Mouse (Mus musculus) cortical plate, adult 2 months (tissue): ENCODE results near the gene Xpa. TPM values are rescaled to one million over a fixed set of nuclear protein-coding genes. Genes with fewer than 3 reads are reported as not detected.
A peak's percentile ranks its signal among the peaks of the same experiment; 100 is the strongest.
"Not testable (repeated sequence)": the region's sequence is repeated elsewhere in the genome, so short reads cannot be mapped to it uniquely, and the experiment has no call there.

Experiments
- H3K27ac ChIP-seq: fragments of 200-500 bp; 2 replicates; pipeline ENCODE4 v1.5.1; 2012; ENCODE audit warnings: low read length, control low read depth, inconsistent platforms; ENCODE audit not compliant: insufficient read depth
- H3K4me1 ChIP-seq: fragments of 200-500 bp; 2 replicates; pipeline ENCODE4 v1.6.1; 2011; ENCODE audit warnings: low read length; ENCODE audit not compliant: control insufficient read depth, insufficient read depth
- H3K4me3 ChIP-seq: fragments of 200-500 bp; 2 replicates; pipeline ENCODE4 v1.5.1; 2011; ENCODE audit warnings: mild to moderate bottlenecking, low read length, control low read depth; ENCODE audit not compliant: insufficient read depth
- CTCF ChIP-seq: fragments of 200-500 bp; IDR thresholded peaks from 2 replicates; pipeline ENCODE4 v1.5.1; 2011; ENCODE audit warnings: mild to moderate bottlenecking, control low read depth, low read length; ENCODE audit not compliant: insufficient read depth; ENCODE audit errors: extremely low read depth
- POLR2A ChIP-seq: fragments of 200-500 bp; IDR thresholded peaks from 2 replicates; pipeline ENCODE4 v1.6.1; 2011; ENCODE audit warnings: mild to moderate bottlenecking, low read length, control low read depth; ENCODE audit not compliant: insufficient read depth; ENCODE audit errors: extremely low read depth
- polyA plus RNA-seq: library from polyadenylated mRNA; depleted of rRNA; stranded (reverse); fragments of >200 nt; gene quantifications from 2 replicates; pipeline ENCODE4 v1.2.3, GENCODE M21; 2012; rRNA removed

The Xpa gene
- 17.9 and 20.9 TPM in 2 replicates for polyA plus RNA-seq

DNA sequence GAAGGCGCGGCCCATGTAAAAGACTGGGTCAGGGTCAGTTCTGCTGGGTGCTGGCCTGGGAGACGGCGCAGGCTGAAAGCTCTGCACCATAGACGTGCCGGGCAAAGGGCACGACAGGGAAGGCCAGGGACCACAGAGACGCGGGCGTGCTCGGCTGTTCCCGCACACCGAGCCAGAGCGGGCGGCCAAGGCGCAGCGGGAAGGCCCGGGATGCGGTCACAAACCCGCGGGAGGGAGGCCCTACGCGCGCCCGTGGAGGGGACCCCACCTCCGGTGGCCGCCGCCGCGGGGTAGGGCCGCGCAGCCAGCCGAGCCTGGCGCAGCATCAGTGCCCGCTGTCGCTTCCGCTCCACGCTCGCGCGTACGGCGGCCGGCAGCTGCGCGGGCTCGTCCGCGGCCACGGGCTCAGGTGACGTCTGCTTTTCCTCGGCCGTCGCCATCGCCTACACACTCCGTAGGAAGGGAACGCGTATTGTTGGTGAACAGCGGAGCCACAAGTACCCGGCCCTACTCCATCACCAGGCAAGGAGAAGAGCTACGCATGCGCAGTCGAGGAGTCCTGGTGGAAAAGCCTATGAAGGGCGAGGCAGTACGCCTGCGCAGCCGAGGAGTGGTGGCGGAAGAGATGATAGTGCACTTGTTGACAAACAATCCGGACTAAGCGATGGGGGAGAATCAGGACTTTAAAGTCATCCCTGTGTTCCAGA is at the start of gene Xpa:
Xpa (minus strand) TSS at position 531 of the 707 bp plus-strand sequence.
- H3K27ac ChIP-seq: peak within 1 kb of the TSS; percentile 71
- H3K4me1 ChIP-seq: 0 out of 2 replicates have a peak, but pooled peaks cover 2% of the 10 kb centered on the region
- H3K4me3 ChIP-seq: peak within 1 kb of the TSS; percentile 28
- TF ChIP-seq POLR2A (peak; percentile 98), CTCF (no peak)

DNA sequence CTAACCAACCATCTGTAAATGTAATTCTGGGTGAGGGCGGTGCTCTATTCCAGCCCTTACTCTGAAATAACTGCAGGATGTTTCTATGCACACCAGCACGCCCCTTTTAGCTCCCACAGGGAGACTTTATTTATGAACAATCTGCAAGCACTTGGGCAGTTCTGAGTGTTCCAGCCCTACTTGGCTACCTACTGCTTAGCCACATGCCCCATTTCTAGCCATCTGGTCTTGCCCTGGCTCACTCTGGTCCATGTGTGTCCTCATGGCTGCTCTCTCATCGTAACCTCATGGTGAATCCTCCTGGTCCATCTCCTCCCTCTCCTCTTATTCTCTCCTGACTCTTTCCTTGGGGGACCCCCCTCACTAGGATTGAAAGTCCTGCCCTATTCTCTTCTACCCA is 39.8 kb upstream of the Xpa start:
- no peak overlapping the region for H3K27ac ChIP-seq
- TF ChIP-seq POLR2A (no peak), CTCF (no peak)
- no peak overlapping the region for H3K4me3 ChIP-seq
- H3K4me1 ChIP-seq: no peaks in the 10 kb centered on the region

- Histone ChIP-seq H3K27ac (no peak overlapping the region), H3K4me1 (no peaks in the 10 kb centered on the region), H3K4me3 (no peak overlapping the region)
- TF ChIP-seq POLR2A (no peak), CTCF (no peak)
Measured at GRCm38 (mm10) chr4:46234739-46235138, 38.6 kb upstream of the Xpa start.

- TF ChIP-seq POLR2A: no peak
- TF ChIP-seq CTCF: no peak
- Histone ChIP-seq H3K4me1 (no peaks in the 10 kb centered on the region), H3K27ac (no peak overlapping the region), H3K4me3 (no peak overlapping the region)
Measured at GRCm38 (mm10) chr4:46226972-46227535, 30.9 kb upstream of the Xpa start.

DNA sequence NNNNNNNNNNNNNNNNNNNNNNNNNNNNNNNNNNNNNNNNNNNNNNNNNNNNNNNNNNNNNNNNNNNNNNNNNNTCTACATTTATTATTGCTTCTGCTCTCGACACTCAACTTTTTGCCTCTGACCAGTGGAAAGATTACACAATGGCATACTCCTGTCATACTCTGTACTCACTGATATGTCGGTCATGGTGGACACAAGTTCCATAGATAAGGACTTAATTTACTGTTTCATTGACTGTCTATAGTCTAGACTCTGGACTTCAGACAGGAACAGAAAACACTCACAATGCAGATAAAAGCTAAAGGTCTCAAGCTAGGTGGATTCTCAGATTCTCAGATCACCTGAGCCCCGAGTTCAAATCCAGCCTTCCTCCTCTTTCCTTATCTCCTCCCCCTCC is 25.0 kb upstream of the Xpa start:
- Histone ChIP-seq H3K4me1 (no peaks in the 10 kb centered on the region), H3K27ac (no peak overlapping the region), H3K4me3 (no peak overlapping the region)
- TF ChIP-seq POLR2A (no peak), CTCF (no peak)

DNA sequence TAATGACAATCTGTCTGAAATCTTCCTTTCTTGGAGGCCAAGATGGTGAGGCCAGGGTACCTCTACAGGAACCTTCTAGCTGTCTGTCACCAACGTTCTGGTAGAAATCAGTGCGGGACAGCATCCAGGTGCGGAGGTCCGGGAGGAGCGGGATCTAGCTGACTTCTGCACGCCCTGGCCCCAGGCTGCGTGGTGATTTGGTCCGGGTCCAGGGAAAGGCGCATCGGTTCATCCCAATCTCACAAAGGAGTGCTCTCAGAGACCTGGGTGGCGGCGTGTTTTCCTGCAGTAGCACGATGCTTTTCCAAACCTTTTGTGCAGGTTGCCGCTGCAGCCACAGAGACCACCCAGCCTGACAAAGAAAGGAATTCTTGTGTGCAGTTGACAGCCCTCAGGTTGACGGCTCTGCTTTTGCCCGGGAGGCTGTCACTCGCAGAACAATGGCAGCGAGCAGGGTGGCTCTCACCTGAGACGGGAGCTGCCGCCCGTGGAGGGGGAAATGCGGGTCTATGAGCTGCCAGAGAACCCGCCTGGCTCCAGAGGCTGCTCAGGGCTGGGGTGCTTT is 6.5 kb upstream of the Xpa start:
- TF ChIP-seq CTCF (no peak), POLR2A (no peak)
- Histone ChIP-seq H3K4me3 (no peak overlapping the region), H3K27ac (no peak overlapping the region)

GRCm38 (mm10) chr4:46201834-46202561 is 5.9 kb upstream of the Xpa start:
- TF ChIP-seq CTCF (peak; percentile 83), POLR2A (no peak)
- H3K4me1 ChIP-seq: no peaks in the 10 kb centered on the region
- no peak overlapping the region for H3K27ac ChIP-seq
- no peak overlapping the region for H3K4me3 ChIP-seq

More for the DNA sequence above, 6.5 kb upstream of the Xpa start:
- no peaks in the 10 kb centered on the region for H3K4me1 ChIP-seq

DNA sequence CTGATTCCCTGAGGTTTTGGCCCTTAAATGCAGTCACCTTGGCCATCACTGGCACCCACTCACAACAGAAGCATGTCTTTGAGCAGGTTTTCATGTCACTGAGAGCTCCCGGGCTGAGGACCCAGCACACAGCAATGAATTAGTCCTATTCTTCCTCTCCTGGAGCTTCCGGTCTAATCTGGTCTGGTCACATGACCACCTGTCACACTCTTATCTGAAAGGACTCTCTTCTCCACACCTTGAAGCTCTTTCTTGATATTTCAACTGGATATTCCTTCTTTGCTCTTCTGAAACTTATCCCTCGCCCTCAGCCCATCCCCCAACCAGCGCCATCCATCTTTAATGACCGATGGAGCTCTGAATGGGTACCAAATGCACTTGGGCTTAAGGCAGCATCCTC is 2.0 kb upstream of the Xpa start:
- no peak for TF ChIP-seq POLR2A
- no peak for TF ChIP-seq CTCF
- H3K27ac ChIP-seq: no peak overlapping the region
- no peak overlapping the region for H3K4me3 ChIP-seq
- 0 out of 2 replicates have a peak, but pooled peaks cover 2% of the 10 kb centered on the region for H3K4me1 ChIP-seq

- TF ChIP-seq CTCF (no peak), POLR2A (no peak)
- Histone ChIP-seq H3K4me1 (0 out of 2 replicates have a peak, but pooled peaks cover 2% of the 10 kb centered on the region), H3K4me3 (peak overlapping the region; percentile 28)
Measured at GRCm38 (mm10) chr4:46196513-46196912, 402 bp upstream of the Xpa start.

DNA sequence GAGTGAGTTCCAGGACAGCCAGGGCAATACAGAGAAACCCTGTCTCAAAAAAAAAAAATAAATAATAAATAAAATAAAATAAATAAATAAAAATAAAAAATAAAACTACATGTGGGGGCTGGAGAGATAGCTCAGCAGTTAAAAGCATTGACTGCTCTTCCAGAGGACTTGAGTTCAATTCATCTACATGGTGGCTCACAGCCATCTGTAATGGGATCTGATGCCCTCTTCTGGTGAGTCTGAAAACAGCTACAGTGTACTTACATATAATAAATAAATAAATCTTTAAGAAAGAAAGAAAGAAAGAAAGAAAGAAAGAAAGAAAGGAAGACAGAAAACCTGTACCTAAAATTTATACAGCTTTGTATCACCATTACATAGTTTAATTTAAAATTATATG is 4.1 kb downstream of the Xpa start:
- H3K27ac ChIP-seq, H3K4me1 ChIP-seq, H3K4me3 ChIP-seq: not testable (repeated sequence)

More at GRCm38 (mm10) chr4:46196513-46196912, 402 bp upstream of the Xpa start:
- peak overlapping the region; percentile 67 for H3K27ac ChIP-seq
